Mouse (Mus musculus): ENCODE measurements around the gene Gm20877. TPM values are rescaled to one million over a fixed set of nuclear protein-coding genes. Genes with fewer than 3 reads are reported as not detected.
"Not testable (repeated sequence)": the region's sequence is repeated elsewhere in the genome, so short reads cannot be mapped to it uniquely, and the experiment has no call there.

Gene Gm20877
- not detected for total RNA-seq (2021)

DNA sequence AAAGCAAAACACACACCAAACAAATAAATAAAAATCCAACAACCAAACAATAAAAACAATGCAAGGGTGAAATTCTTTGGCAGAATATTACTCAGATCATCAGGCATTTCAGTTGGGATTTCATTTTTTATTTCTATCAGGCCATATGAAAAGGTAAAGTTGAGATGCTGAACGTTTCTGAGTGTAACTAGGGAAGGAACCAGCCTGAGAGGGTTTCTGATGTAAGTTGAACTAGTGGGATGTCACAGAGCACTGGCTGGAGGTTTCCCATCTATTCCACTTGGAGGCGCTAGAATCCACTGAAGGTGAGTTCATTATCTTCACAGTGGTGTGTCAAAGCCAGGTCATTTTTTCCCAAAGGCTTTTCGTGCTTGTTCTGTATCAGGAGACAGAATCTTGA lies at the start of gene Gm20877:
TSS of gene Gm20877 (plus strand) at position 301 of the 400 bp plus-strand sequence.
- DNase-seq: not testable (repeated sequence)

Measured in heart, postnatal 4 days (tissue).